In the genomic region with DNA sequence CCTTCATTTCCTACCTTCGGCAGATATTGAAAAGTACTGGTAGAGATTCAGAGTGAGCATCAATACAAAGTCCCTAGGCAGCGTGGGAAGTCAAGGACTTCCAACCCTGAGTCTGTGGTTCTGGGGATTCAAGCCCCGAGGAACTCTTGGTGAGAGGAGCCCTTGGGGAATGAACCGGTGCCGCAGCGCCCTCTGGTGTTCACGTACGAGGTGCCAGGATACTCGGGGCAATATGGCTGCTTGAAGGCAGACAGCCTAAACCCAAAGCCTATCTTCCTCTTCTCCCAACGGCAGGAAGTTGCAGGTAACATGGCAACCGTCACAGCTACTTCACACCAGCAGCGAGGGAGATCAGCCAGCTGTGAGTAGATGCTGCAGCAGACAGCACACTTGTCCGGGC, we compare ENCODE assay signal across 8 mouse cellular contexts.
DNase-seq lines count a peak whose midpoint lies in the region; ATAC-seq and TF ChIP-seq lines count a peak whose summit lies in the region.

No protein-coding gene starts in this region.

- no peaks in the 10 kb centered on the region for H3K79me2 ChIP-seq in heart, adult 2 months (replicated peaks; ENCODE audit: control insufficient read depth, insufficient read depth, low read length)

- no peak overlapping the region for H3K4me2 ChIP-seq in midbrain, embryonic 15.5 days

- peak; percentile 6 for DNase-seq in CD4-positive, CD25-positive, alpha-beta regulatory T cell, adult 2 months (ENCODE audit: low read depth, low spot score)
- DNase-seq in embryo, embryonic 10.5 days (ENCODE audit: low spot score) = peak; percentile 93
- DNase-seq in heart, adult 2 months = peak; percentile 41 to 74
- peak; percentile 59 for DNase-seq in kidney, adult 2 months
- DNase-seq in limb, embryonic 10.5 days (ENCODE audit: low spot score) = peak; percentile 92
- peak; percentile 34 for DNase-seq in telencephalon, adult 2 months (ENCODE audit: low read depth, low spot score)

- no peak for TF ChIP-seq POLR2A in heart, adult 2 months (IDR thresholded peaks at IDR 0.05; ENCODE audit: insufficient read depth, low read depth, low read length)
- no peak for TF ChIP-seq POLR2A in kidney, adult 2 months (IDR thresholded peaks at IDR 0.05; ENCODE audit: low read depth, low read length)

- ATAC-seq in CD4-positive, CD25-positive, alpha-beta regulatory T cell, adult 4 months = no peak
- 0 out of 2 replicates have a peak, but pooled peaks have one; percentile 37 for ATAC-seq in midbrain, embryonic 15.5 days (replicated peaks)

- no peak overlapping the region for H3K27ac ChIP-seq in heart, adult 2 months
- H3K27ac ChIP-seq in kidney, adult 2 months (ENCODE audit: insufficient read depth, low read depth, low read length) = no peak overlapping the region
- H3K27ac ChIP-seq in limb, embryonic 10.5 days = peak overlapping the region; percentile 75
- H3K27ac ChIP-seq in midbrain, embryonic 15.5 days = no peak overlapping the region

- H3K36me3 ChIP-seq in heart, adult 2 months (ENCODE audit: control insufficient read depth, insufficient read depth, low read length) = no peaks in the 10 kb centered on the region
- no peaks in the 10 kb centered on the region for H3K36me3 ChIP-seq in kidney, adult 2 months (ENCODE audit: control insufficient read depth, insufficient read depth, low read length)
- H3K36me3 ChIP-seq in limb, embryonic 10.5 days = no peaks in the 10 kb centered on the region
- H3K36me3 ChIP-seq in midbrain, embryonic 15.5 days (replicated peaks) = no peaks in the 10 kb centered on the region

- H3K4me3 ChIP-seq in heart, adult 2 months = no peak overlapping the region
- H3K4me3 ChIP-seq in kidney, adult 2 months (ENCODE audit: insufficient read depth, low read depth, low read length) = no peak overlapping the region
- H3K4me3 ChIP-seq in limb, embryonic 10.5 days = peak overlapping the region; percentile 38
- H3K4me3 ChIP-seq in midbrain, embryonic 15.5 days = peak overlapping the region; percentile 12; the same call in 1 of the 2 replicates

- 5% methylated on average over 13 of the region's 13 CpGs for WGBS in heart, adult 2 months
- WGBS in kidney, adult 2 months = 6% methylated on average over 13 of the region's 13 CpGs
- 8% methylated on average over 13 of the region's 13 CpGs for WGBS in limb, embryonic 10.5 days
- 8% methylated on average over 13 of the region's 13 CpGs for WGBS in midbrain, embryonic 15.5 days

- no peaks in the 10 kb centered on the region for H3K27me3 ChIP-seq in heart, adult 2 months (ENCODE audit: control insufficient read depth, insufficient read depth, low read length)
- no peaks in the 10 kb centered on the region for H3K27me3 ChIP-seq in kidney, adult 2 months (replicated peaks; ENCODE audit: control insufficient read depth, insufficient read depth, low read length)
- H3K27me3 ChIP-seq in limb, embryonic 10.5 days (ENCODE audit: low read depth, poor library complexity, severe bottlenecking) = peaks cover 28% of the 10 kb centered on the region
- H3K27me3 ChIP-seq in midbrain, embryonic 15.5 days (replicated peaks) = peaks cover 16% of the 10 kb centered on the region

- H3K4me1 ChIP-seq in heart, adult 2 months (ENCODE audit: control insufficient read depth, insufficient read depth, low read length) = no peaks in the 10 kb centered on the region; the same call in 1 of the 2 replicates
- H3K4me1 ChIP-seq in kidney, adult 2 months (ENCODE audit: control insufficient read depth, insufficient read depth, low read length) = no peaks in the 10 kb centered on the region
- H3K4me1 ChIP-seq in limb, embryonic 10.5 days = peaks cover 22% of the 10 kb centered on the region
- H3K4me1 ChIP-seq in midbrain, embryonic 15.5 days = 0 out of 2 replicates have a peak, but pooled peaks cover 7% of the 10 kb centered on the region

- no peak overlapping the region for H3K9ac ChIP-seq in heart, adult 2 months (ENCODE audit: low read depth, low read length)
- H3K9ac ChIP-seq in midbrain, embryonic 15.5 days = no peak overlapping the region

- no peak for TF ChIP-seq EP300 in heart, adult 2 months (IDR thresholded peaks at IDR 0.05; ENCODE audit: insufficient read depth, low read depth, low read length)

- H3K9me3 ChIP-seq in limb, embryonic 10.5 days (replicated peaks) = no peaks in the 10 kb centered on the region
- no peaks in the 10 kb centered on the region for H3K9me3 ChIP-seq in midbrain, embryonic 15.5 days

- intact Hi-C loops in heart, adult 2 months (cut with DNase I) = loop anchor here (1.0 to 2.0 kb wide), 3 partner anchors 76 to 246 kb away; no protein-coding TSS in a partner anchor

- TF ChIP-seq CTCF in heart, adult 2 months (IDR thresholded peaks at IDR 0.05) = peak; percentile 81
- peak; percentile 71 for TF ChIP-seq CTCF in kidney, adult 2 months (conservative IDR thresholded peaks at IDR 0.05; ENCODE audit: insufficient read depth, insufficient read length, low read depth, low read length)

Comparison
In these comparisons a context has a peak if more than half of its experiments do, and no peak if none do; other contexts are left out.
1. DNase-seq: peak in every context shown above with its lines; median percentile 93 in embryo, embryonic 10.5 days; 92 in limb, embryonic 10.5 days; 59 in kidney, adult 2 months; 58 in heart, adult 2 months; 34 in telencephalon, adult 2 months; 6 in CD4-positive, CD25-positive, alpha-beta regulatory T cell, adult 2 months.
2. H3K4me3 ChIP-seq: peak in limb, embryonic 10.5 days (single experiment) and midbrain, embryonic 15.5 days (single experiment); none in heart, adult 2 months (single experiment) and kidney, adult 2 months (single experiment).